Mouse (Mus musculus) retina, embryonic 14.5 days (tissue): Measurements from ENCODE around the gene Xpr1.
"Not testable (repeated sequence)": the region's sequence is repeated elsewhere in the genome, so short reads cannot be mapped to it uniquely, and the experiment has no call there.

Experiments used
- DNase-seq: peaks from one replicate; pipeline ENCODE4 v3.0.0-alpha.2; 2015; ENCODE audit warnings: low spot score

Gene Xpr1

GRCm38 (mm10) chr1:155320091-155320833, 97.0 kb downstream of the Xpr1 start:
- no peak for DNase-seq

- DNase-seq, result no peak
Measured at GRCm38 (mm10) chr1:155319513-155319912, 97.7 kb downstream of the Xpr1 start.

- peak; percentile 51 for DNase-seq
Measured at GRCm38 (mm10) chr1:155311672-155312071, 105.5 kb downstream of the Xpr1 start.

- DNase-seq, result peak; percentile 14
Measured at GRCm38 (mm10) chr1:155306879-155307278, 110.3 kb downstream of the Xpr1 start.

- DNase-seq, result no peak
Measured at GRCm38 (mm10) chr1:155303402-155303801, 113.8 kb downstream of the Xpr1 start.

GRCm38 (mm10) chr1:155297615-155298014, 119.6 kb downstream of the Xpr1 start:
- DNase-seq, result no peak

GRCm38 (mm10) chr1:155297203-155297602, 120.0 kb downstream of the Xpr1 start:
- no peak for DNase-seq

GRCm38 (mm10) chr1:155293446-155293845, 123.8 kb downstream of the Xpr1 start:
- DNase-seq, result peak; percentile 89

GRCm38 (mm10) chr1:155289411-155289810, 127.8 kb downstream of the Xpr1 start:
- DNase-seq, result no peak

GRCm38 (mm10) chr1:155288033-155288432, 129.2 kb downstream of the Xpr1 start:
- no peak for DNase-seq

- no peak for DNase-seq
Measured at GRCm38 (mm10) chr1:155283808-155284207, 133.4 kb downstream of the Xpr1 start.

- DNase-seq, result peak; percentile 95
Measured at GRCm38 (mm10) chr1:155281003-155281793, 136.0 kb downstream of the Xpr1 start.

- no peak for DNase-seq
Measured at GRCm38 (mm10) chr1:155280306-155280705, 136.9 kb downstream of the Xpr1 start.

GRCm38 (mm10) chr1:155276381-155277033, 140.7 kb downstream of the Xpr1 start:
- DNase-seq, result no peak

- DNase-seq, result no peak
Measured at GRCm38 (mm10) chr1:155275793-155276192, 141.4 kb downstream of the Xpr1 start.

- no peak for DNase-seq
Measured at GRCm38 (mm10) chr1:155274976-155275375, 142.2 kb downstream of the Xpr1 start.

- DNase-seq, result no peak
Measured at GRCm38 (mm10) chr1:155272953-155273352, 144.3 kb downstream of the Xpr1 start.

- DNase-seq, result not testable (repeated sequence)
Measured at GRCm38 (mm10) chr1:155262496-155262895, 154.7 kb downstream of the Xpr1 start.

- DNase-seq, result no peak
Measured at GRCm38 (mm10) chr1:155254309-155254708, 162.9 kb downstream of the Xpr1 start.

GRCm38 (mm10) chr1:155253126-155253525, 164.1 kb downstream of the Xpr1 start:
- DNase-seq, result no peak

GRCm38 (mm10) chr1:155252631-155253121, 164.5 kb downstream of the Xpr1 start:
- no peak for DNase-seq

- no peak for DNase-seq
Measured at GRCm38 (mm10) chr1:155251596-155251995, 165.6 kb downstream of the Xpr1 start.
